Mouse (Mus musculus) activated CD4-positive, CD25-positive, alpha-beta regulatory T cell, adult 9 weeks (primary cell): ENCODE measurements around the gene Clip2. TPM values are rescaled to one million over a fixed set of nuclear protein-coding genes. Genes with fewer than 3 reads are reported as not detected.

Experiments
- polyA plus RNA-seq: library from polyadenylated mRNA; unstranded; fragments of 100-300 nt; shearing (Covaris generic); gene quantifications from one replicate; pipeline ENCODE4 v1.2.1, GENCODE M21; 2017

Clip2 gene
- polyA plus RNA-seq = 2.2 TPM

GRCm38 (mm10) chr5:134552110-134552972 lies at the start of gene Clip2:
Clip2 (minus strand) TSS chr5:134552434.

GRCm38 (mm10) chr5:134581146-134581545 lies 28.9 kb upstream of the Clip2 start, which contains the start of gene Rfc2:
Rfc2 (plus strand) TSS chr5:134581366.

GRCm38 (mm10) chr5:134560071-134560449 lies 7.8 kb upstream of the Clip2 start, which contains the start of gene Syna:
Syna (minus strand) TSS chr5:134560171.

GRCm38 (mm10) chr5:134456503-134456962 lies 95.7 kb downstream of the Clip2 start, which contains the start of gene Gtf2ird1:
Gtf2ird1 (minus strand) TSS chr5:134456716.

Other genes starting within 250 kb of the Clip2 start
- 103 TPM for gene Gtf2i, start 237.7 kb downstream of the Clip2 start, polyA plus RNA-seq
- 9.2 TPM for gene Gtf2ird1, start 95.7 kb downstream of the Clip2 start, polyA plus RNA-seq
- gene Syna, start 7.7 kb upstream of the Clip2 start, polyA plus RNA-seq = not detected
- 184 TPM for gene Rfc2, start 28.9 kb upstream of the Clip2 start, polyA plus RNA-seq
- gene Lat2, start 62.6 kb upstream of the Clip2 start, polyA plus RNA-seq = 2.8 TPM
- 306 TPM for gene Eif4h, start 87.1 kb upstream of the Clip2 start, polyA plus RNA-seq
- gene Limk1, start 136.2 kb upstream of the Clip2 start, polyA plus RNA-seq = 10.7 TPM
- gene Eln, start 194.9 kb upstream of the Clip2 start, polyA plus RNA-seq = not detected